Mouse (Mus musculus): Measurements from ENCODE around the gene Pdcd1lg2.

GRCm38 (mm10) chr19:29496001-29496597 lies 85.4 kb downstream of the Pdcd1lg2 start:
- TF ChIP-seq POLR2A (IDR thresholded peaks at IDR 0.05; ENCODE audit: control insufficient read depth, extremely low read depth, insufficient read depth, low read length, poor library complexity) (no peak), CTCF (IDR thresholded peaks at IDR 0.05; ENCODE audit: borderline replicate concordance, control insufficient read depth, extremely low read depth, insufficient read depth, low read length, poor library complexity) (no peak)

Measured in thymus, adult 2 months (tissue).